Mouse (Mus musculus) embryonic facial prominence, embryonic 11.5 days (tissue): ENCODE results near the gene Itgad. TPM values are rescaled to one million over a fixed set of nuclear protein-coding genes. Genes with fewer than 3 reads are reported as not detected.

Experiments used
- ATAC-seq: fragments of 200-750 bp; cut with Nextera tagmentation; replicated peaks from 2 replicates; pipeline ENCODE4 v1.8.0; 2017; ENCODE audit warnings: low read depth; ENCODE audit not compliant: insufficient number of reproducible peaks, low FRiP score, low TSS enrichment
- DNase-seq: peaks from one replicate; pipeline ENCODE4 v3.0.0-alpha.2; 2015; ENCODE audit warnings: low spot score
- H3K27ac ChIP-seq: fragments of 300-500 bp; sonication (generic); replicated peaks from 2 replicates; pipeline ENCODE4 v1.5.1; 2014; ENCODE audit warnings: mild to moderate bottlenecking, low read depth, low read length, control low read depth
- H3K27me3 ChIP-seq: fragments of 300-500 bp; sonication (generic); 2 replicates; pipeline ENCODE4 v1.6.1; 2014; ENCODE audit warnings: mild to moderate bottlenecking, low read length, moderate library complexity, mixed read lengths; ENCODE audit not compliant: control insufficient read depth, insufficient read depth
- H3K36me3 ChIP-seq: fragments of 300-500 bp; sonication (generic); replicated peaks from 2 replicates; pipeline ENCODE4 v1.6.1; 2014; ENCODE audit warnings: low read depth, mild to moderate bottlenecking, low read length, moderate library complexity, mixed read lengths; ENCODE audit not compliant: control insufficient read depth, insufficient read depth
- H3K4me1 ChIP-seq: fragments of 300-500 bp; sonication (generic); 2 replicates; pipeline ENCODE4 v1.6.1; 2014; ENCODE audit warnings: low read length, mixed read lengths; ENCODE audit not compliant: control insufficient read depth, insufficient read depth
- H3K4me2 ChIP-seq: fragments of 300-500 bp; sonication (generic); 2 replicates; pipeline ENCODE4 v1.6.1; 2014; ENCODE audit warnings: low read depth, mild to moderate bottlenecking, control low read depth, low read length, moderate library complexity
- H3K4me3 ChIP-seq: fragments of 300-500 bp; sonication (generic); 2 replicates; pipeline ENCODE4 v1.5.1; 2014; ENCODE audit warnings: low read depth, low read length, control low read depth
- H3K9ac ChIP-seq: fragments of 300-500 bp; sonication (generic); replicated peaks from 2 replicates; pipeline ENCODE4 v1.6.1; 2014; ENCODE audit warnings: mild to moderate bottlenecking, control low read depth, low read length
- H3K9me3 ChIP-seq: fragments of 300-500 bp; sonication (generic); replicated peaks from 2 replicates; pipeline ENCODE4 v1.6.1; 2016; ENCODE audit warnings: mild to moderate bottlenecking, low read length, inconsistent platforms, mixed read lengths; ENCODE audit not compliant: control insufficient read depth
- WGBS: fragments of 180-500 bp; shearing (Covaris S2); extraction: QIAGEN DNeasy Blood & Tissue Kit; methylation state at CpG from one replicate; pipeline ENCODE4 v1.1.7; 2014; 5-methylcytosine and 5-hydroxymethylcytosine counted together
- polyA plus RNA-seq: library from polyadenylated mRNA; unstranded; fragments of >200 nt; fragmentation: Nextera tagmentation; extraction: Ambion mirVana; gene quantifications from 2 replicates; pipeline ENCODE4 v1.2.1, GENCODE M21; 2014

Itgad gene
- polyA plus RNA-seq, 1 experiment from 2014 or later: not detected

DNA sequence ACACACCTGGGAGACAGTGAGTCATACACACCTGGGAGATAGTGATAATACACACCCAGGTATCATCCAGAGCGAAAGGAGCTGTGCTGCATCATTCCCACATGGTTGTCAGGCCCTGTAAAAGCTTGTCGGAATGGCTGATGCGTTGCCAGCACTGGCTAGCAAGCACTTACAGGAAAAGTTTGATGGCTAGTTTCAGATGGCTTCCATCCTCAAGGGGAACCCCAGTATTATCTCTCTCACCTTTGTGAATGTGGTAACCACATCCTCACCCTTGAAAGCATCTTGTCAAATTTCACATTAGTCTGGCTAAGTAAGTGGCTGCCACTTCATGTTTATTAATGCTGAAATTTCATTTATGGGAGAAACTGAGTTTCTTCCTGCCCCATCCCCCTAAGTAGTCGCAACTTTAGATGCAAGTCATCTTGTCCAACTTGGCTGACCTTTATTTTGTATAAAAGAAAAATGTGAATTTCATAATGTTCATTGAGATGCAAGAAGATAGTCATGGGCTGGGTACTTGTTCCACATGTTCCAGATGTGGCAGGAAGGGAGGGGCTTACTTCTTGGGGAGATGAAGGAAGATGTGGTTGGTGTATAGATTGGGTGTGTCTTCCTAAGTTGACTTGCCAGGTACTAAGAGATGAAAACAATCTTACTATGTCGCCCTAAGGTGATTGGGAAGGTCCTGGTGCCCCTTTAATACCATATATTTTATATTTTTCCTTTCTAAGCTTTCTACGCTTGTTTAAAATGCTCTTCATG lies 34.3 kb upstream of the Itgad start:
- Histone ChIP-seq H3K36me3 (no peaks in the 10 kb centered on the region), H3K27ac (no peak overlapping the region), H3K9ac (no peak overlapping the region), H3K27me3 (no peaks in the 10 kb centered on the region), H3K4me1 (no peaks in the 10 kb centered on the region), H3K9me3 (no peaks in the 10 kb centered on the region), H3K4me2 (no peak overlapping the region), H3K4me3 (no peak overlapping the region)
- no peak for DNase-seq
- no peak for ATAC-seq
- 83% methylated on average over 6 of the region's 6 CpGs for WGBS

DNA sequence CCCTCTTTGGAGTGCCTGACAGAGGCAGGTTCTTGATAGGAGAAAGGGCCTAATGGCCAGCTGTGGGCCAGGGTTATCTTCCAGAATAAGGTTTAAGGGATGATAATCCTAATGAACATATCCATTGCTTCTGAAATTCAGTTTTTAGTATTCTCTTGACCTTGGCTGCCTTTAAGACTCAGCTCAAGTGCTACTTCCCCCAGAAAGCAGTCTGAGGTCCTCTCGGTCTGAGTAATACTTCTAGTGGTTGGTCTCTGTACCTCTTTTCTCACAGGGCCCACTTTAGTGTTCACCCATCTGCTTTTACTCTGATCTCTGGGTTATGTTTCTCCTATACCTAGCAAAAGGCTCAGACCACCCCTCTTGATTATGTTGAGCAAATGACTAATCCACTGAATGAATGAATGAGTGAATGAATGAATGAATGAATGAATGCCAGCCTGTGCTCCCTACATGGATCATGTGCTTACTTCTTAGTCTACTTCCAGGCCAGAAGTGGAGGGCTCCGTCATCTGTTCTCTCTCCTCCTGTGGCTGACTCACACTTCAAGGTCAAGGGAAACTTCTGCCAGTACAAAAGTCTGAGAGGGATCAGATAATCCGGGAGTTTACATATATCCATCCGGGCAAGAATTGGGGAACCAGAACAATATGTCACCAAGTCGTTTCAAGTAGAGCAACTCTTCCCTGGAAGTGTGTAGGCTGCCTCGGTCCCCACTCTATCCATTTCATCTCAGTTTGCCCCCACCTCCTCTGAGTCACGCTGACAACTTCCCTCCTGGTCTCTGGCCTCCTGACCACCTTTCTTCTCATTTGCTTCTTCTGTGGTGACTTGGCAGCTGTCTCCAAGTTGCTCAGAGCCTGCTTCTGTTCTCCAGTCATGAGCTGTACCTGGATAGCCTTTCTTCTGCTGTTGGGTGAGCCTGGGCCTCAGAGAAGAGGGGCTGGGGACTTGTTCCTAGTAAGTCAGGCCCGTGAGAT lies 25.1 kb upstream of the Itgad start, which contains the start of gene Itgax:
Gene Itgax, plus strand, starts transcription at position 807 of the 980 bp plus-strand sequence.
- 80% methylated on average over 8 of the region's 8 CpGs for WGBS
- ATAC-seq (no peak), DNase-seq (no peak)
- Histone ChIP-seq H3K4me2 (no peak within 1 kb of the TSS), H3K27me3 (no peaks in the 10 kb centered on the region), H3K9ac (no peak within 1 kb of the TSS), H3K4me1 (no peaks in the 10 kb centered on the region), H3K9me3 (no peaks in the 10 kb centered on the region), H3K36me3 (no peaks in the 10 kb centered on the region), H3K27ac (no peak within 1 kb of the TSS), H3K4me3 (no peak within 1 kb of the TSS)

DNA sequence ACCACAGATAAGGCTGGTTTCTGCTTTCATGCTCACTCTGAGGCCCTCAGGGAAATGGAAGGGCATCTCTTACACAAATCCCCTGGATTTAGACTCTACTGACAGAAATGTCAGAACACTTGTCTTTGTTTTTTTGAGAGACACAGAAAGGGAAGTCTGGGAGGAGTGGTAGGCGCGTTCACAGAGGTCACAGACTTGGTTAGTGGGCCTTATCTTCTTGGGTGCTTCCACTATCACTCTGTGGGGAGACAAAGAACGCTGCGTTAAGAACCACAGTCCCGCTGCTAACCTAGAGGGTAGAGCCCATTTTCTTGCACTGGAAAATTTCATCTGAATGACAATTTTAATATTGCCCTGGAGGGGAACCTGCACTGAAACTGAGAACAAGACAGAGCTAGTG lies 22.0 kb upstream of the Itgad start:
- ATAC-seq: no peak
- 77% methylated on average over 5 of the region's 5 CpGs for WGBS
- Histone ChIP-seq H3K27ac (no peak overlapping the region), H3K4me3 (no peak overlapping the region), H3K4me2 (no peak overlapping the region), H3K9ac (no peak overlapping the region), H3K27me3 (no peaks in the 10 kb centered on the region), H3K36me3 (no peaks in the 10 kb centered on the region), H3K4me1 (no peaks in the 10 kb centered on the region), H3K9me3 (no peaks in the 10 kb centered on the region)
- no peak for DNase-seq

DNA sequence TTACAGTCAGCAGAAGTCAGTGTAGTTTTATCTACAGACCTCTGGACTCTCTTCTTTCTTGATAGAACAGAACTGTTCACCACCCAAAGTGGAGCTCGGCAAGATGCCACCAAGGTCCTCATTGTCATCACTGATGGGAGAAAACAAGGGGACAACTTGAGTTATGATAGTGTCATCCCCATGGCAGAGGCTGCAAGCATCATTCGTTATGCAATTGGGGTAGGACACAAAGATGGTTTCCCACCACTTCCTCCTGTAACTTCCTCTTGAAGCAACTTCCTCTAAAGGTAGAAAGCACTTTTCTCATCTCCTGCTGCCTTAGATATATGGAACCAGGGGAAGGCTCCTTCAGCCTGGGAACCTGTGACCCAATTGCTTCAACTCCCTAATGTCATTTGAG lies 20.6 kb upstream of the Itgad start:
- WGBS: 89% methylated on average over 2 of the region's 2 CpGs
- ATAC-seq (no peak), DNase-seq (no peak)
- H3K27me3 ChIP-seq: no peaks in the 10 kb centered on the region
- no peak overlapping the region for H3K4me3 ChIP-seq
- H3K36me3 ChIP-seq: no peaks in the 10 kb centered on the region
- no peak overlapping the region for H3K27ac ChIP-seq
- H3K4me2 ChIP-seq: no peak overlapping the region
- no peaks in the 10 kb centered on the region for H3K4me1 ChIP-seq
- H3K9me3 ChIP-seq: no peaks in the 10 kb centered on the region
- no peak overlapping the region for H3K9ac ChIP-seq

DNA sequence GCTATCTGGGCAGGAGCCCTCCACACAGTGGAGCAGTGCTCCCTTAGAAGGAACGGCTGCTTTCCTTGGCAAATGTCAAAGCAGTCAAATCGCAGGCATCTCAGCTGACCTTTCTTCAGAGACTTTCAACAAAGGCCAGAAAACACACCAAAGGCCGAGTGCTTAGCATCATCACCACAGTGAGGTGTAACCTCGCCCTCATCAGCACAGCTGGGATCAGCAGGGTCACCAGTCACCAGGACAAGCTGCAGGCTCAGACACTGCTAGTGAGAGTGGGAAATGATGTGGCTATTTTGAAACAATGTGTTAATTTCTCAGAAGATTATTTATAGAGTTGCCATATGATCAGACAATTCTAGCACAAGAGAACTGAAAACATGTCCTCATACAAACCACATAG lies 17.2 kb upstream of the Itgad start:
- Histone ChIP-seq H3K4me2 (no peak overlapping the region), H3K9me3 (no peaks in the 10 kb centered on the region), H3K27ac (no peak overlapping the region), H3K4me3 (no peak overlapping the region), H3K9ac (no peak overlapping the region), H3K36me3 (no peaks in the 10 kb centered on the region), H3K4me1 (no peaks in the 10 kb centered on the region), H3K27me3 (no peaks in the 10 kb centered on the region)
- 53% methylated on average over 4 of the region's 4 CpGs for WGBS
- ATAC-seq (no peak), DNase-seq (no peak)

DNA sequence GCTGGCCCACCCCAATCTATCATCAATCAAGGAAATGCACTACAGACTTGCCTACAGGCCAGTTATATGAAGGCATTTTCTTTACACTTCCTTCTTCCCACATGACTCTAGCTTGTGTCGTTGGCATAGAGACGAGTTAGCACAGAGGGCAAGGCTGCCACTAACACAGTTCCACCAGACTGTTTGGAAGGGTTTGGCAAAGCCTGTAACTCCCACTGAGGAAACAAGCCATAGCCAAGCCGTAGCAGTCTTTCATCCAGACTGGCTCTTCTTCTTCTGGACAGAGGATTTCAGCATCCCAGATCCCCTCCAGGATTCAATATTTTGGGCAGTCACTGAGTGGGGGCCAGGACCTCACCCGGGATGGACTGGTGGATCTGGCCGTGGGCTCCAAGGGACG lies 14.6 kb upstream of the Itgad start:
- Histone ChIP-seq H3K4me2 (no peak overlapping the region), H3K9me3 (no peaks in the 10 kb centered on the region), H3K27ac (no peak overlapping the region), H3K4me1 (no peaks in the 10 kb centered on the region), H3K9ac (no peak overlapping the region), H3K36me3 (no peaks in the 10 kb centered on the region), H3K27me3 (no peaks in the 10 kb centered on the region), H3K4me3 (no peak overlapping the region)
- no peak for ATAC-seq
- no peak for DNase-seq
- whole genome bisulfite sequencing: 87% methylated on average over 6 of the region's 6 CpGs

DNA sequence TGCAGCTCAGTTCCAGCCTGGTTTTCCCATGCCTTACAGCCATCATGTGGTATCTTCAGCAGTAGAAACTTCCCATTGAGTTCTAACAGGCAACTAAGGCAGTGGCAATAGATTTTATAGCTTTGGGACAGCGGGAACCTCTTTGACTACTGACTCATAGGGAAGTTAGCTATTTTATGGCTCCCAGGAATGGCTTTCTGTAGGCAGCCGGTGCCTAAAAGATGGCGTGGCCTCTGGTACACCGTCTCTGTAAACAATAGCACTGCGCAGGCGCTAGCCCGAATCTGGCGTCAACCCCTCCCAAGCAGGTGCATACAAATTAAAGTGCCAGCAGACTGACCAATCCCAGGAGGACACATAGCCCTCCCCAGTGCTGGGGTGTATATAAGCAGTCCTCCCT lies 3.2 kb upstream of the Itgad start:
- H3K4me2 ChIP-seq: no peak overlapping the region
- WGBS: 87% methylated on average over 8 of the region's 8 CpGs
- H3K9ac ChIP-seq: no peak overlapping the region
- H3K36me3 ChIP-seq: no peaks in the 10 kb centered on the region
- no peaks in the 10 kb centered on the region for H3K27me3 ChIP-seq
- ATAC-seq: no peak
- no peak overlapping the region for H3K27ac ChIP-seq
- DNase-seq: no peak
- no peak overlapping the region for H3K4me3 ChIP-seq
- H3K4me1 ChIP-seq: no peaks in the 10 kb centered on the region
- no peaks in the 10 kb centered on the region for H3K9me3 ChIP-seq

DNA sequence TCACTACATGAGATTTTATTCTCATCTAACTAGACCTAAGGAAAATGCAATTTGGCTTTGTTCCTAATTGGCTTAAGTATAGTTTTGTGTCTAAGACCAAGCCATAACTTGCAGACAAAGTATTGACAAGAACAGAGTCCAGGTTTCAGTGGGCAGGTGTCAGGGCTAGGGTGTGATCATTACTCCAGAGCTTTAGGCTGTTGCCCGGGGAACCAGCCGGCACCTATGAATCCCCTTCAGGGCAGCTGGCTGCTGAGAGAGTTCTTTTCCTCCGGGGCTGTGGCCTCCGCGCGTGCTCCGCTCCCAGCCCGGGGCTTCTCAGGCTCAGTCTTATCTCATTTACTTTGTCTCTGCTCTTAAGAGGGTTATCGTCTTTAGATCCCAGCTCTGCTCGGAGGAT lies 748 bp downstream of the Itgad start:
- Histone ChIP-seq H3K4me1 (no peaks in the 10 kb centered on the region), H3K9me3 (no peaks in the 10 kb centered on the region), H3K4me2 (no peak overlapping the region), H3K9ac (no peak overlapping the region), H3K4me3 (no peak overlapping the region), H3K36me3 (no peaks in the 10 kb centered on the region), H3K27me3 (no peaks in the 10 kb centered on the region), H3K27ac (no peak overlapping the region)
- DNase-seq (no peak), ATAC-seq (no peak)
- 74% methylated on average over 10 of the region's 10 CpGs for WGBS
